Mouse (Mus musculus): Measurements from ENCODE around the gene 4933428G20Rik. TPM values are rescaled to one million over a fixed set of nuclear protein-coding genes. Genes with fewer than 3 reads are reported as not detected.

4933428G20Rik gene
- polyA plus RNA-seq, 1 experiment = 1.0 TPM

DNA sequence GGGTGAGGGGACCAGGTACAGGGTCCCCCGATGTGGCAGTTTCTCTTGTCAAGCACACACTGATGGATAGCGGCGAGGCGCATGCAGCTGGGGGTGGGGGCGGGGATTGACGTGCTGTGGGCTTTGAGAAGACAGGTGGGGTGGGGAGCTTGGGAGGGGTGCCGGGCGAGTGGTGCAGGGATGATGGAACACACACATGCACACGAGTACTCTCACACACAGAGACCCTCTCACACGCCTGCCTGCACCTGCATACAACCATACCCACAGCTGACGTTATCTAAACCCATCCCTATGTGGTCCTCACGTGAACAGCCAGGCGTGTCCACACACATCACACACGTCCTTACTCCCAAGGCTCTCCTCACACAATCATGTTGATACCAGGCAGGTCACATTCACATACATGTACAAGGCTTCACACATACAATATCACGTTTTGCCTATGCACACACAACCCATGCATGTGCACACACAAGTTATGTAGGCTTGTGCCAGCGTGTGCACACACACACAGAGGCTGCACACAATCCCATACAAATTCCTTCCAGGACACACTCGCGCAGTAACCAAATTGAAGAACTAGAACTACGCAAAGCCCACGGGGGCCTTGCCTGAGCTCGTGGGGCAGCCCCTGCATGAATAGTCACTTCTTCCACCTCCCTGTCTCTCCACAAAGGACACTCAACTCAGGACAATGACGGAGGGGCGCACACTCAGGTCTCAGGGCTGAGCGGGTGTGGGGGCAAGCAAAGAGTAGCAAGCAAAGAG is 9.8 kb upstream of the 4933428G20Rik start:
- H3K4me3 ChIP-seq = no peak overlapping the region
- H3K36me3 ChIP-seq (ENCODE audit: control insufficient read depth, insufficient read depth) = no peaks in the 10 kb centered on the region
- H3K27me3 ChIP-seq (ENCODE audit: control insufficient read depth, insufficient read depth, insufficient read length) = peaks cover 7% of the 10 kb centered on the region
- H3ac ChIP-seq (ENCODE audit: control insufficient read depth, insufficient read length) = no peak overlapping the region
- no peaks in the 10 kb centered on the region for H3K79me2 ChIP-seq (ENCODE audit: control insufficient read depth, insufficient read depth)
- no peak for TF ChIP-seq POLR2AphosphoS2 (IDR thresholded peaks at IDR 0.05; ENCODE audit: insufficient read length, low read depth)
- no peak for TF ChIP-seq TCF12 (IDR thresholded peaks at IDR 0.05; ENCODE audit: insufficient read depth, poor library complexity, severe bottlenecking)
- TF ChIP-seq TCF3 (IDR thresholded peaks at IDR 0.05; ENCODE audit: insufficient read length, low read depth) = no peak
- TF ChIP-seq POLR2A (IDR thresholded peaks at IDR 0.05; ENCODE audit: insufficient read length, low read depth) = no peak
- no peak overlapping the region for H3K4me2 ChIP-seq (ENCODE audit: low read depth)

DNA sequence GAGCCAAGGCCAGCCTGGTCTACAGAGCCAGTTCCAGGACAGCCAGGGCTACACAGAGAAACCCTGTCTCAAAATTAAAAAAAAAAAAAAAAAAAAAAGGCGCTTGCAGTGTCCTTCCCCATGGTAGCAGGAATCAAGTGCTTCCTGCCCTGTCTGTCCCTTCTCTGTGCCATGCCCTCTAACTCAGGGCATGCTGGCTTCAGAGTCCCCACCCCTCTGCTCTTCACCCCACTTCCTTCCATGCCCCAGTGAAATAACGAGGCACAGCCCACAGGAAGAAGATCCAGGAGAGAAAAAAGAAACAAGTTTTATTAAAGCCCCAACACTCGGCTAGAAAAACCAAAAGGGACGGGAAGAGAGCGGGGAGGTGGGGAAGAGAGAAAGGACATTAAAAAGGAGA is 8.9 kb upstream of the 4933428G20Rik start:
- Histone ChIP-seq H3K4me2 (ENCODE audit: low read depth) (no peak overlapping the region), H3K36me3 (ENCODE audit: control insufficient read depth, insufficient read depth) (no peaks in the 10 kb centered on the region), H3K4me3 (no peak overlapping the region), H3ac (ENCODE audit: control insufficient read depth, insufficient read length) (no peak overlapping the region), H3K79me2 (ENCODE audit: control insufficient read depth, insufficient read depth) (no peaks in the 10 kb centered on the region), H3K27me3 (ENCODE audit: control insufficient read depth, insufficient read depth, insufficient read length) (no peaks in the 10 kb centered on the region)
- no peak for TF ChIP-seq POLR2A (IDR thresholded peaks at IDR 0.05; ENCODE audit: insufficient read length, low read depth)
- no peak for TF ChIP-seq MYOD1 (IDR thresholded peaks at IDR 0.05; ENCODE audit: control insufficient read depth in 1 of 3, insufficient read length in 2 of 3, low read depth in 2 of 3)

DNA sequence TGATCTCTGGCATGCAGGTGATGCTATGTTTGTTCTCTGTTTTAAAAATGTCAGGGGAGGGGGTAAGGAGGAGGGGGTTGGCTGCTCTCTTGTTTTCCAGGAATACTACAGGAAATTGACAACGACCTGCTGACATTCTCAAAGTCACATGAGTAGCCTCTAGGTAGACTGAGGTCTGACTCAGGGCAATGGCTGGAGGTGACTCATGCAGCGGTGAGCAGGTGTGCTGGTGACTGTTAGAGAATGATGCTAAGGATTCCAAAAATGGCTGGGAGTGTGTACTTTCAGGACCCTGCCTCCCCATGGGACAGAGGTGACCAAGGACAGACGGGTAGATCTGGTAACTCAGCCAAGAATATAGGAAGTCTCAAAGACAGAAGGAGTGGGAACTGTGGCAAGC is 8.1 kb upstream of the 4933428G20Rik start:
- Histone ChIP-seq H3K4me3 (no peak overlapping the region), H3ac (ENCODE audit: control insufficient read depth, insufficient read length) (no peak overlapping the region), H3K79me2 (ENCODE audit: control insufficient read depth, insufficient read depth) (no peaks in the 10 kb centered on the region), H3K36me3 (ENCODE audit: control insufficient read depth, insufficient read depth) (no peaks in the 10 kb centered on the region), H3K4me2 (ENCODE audit: low read depth) (no peak overlapping the region), H3K27me3 (ENCODE audit: control insufficient read depth, insufficient read depth, insufficient read length) (no peaks in the 10 kb centered on the region)
- TF ChIP-seq MYOD1 (IDR thresholded peaks at IDR 0.05; ENCODE audit: control insufficient read depth in 1 of 3, insufficient read length in 2 of 3, low read depth in 2 of 3) (no peak), SRF (IDR thresholded peaks at IDR 0.05; ENCODE audit: control insufficient read depth, insufficient read length, low read depth) (no peak)

DNA sequence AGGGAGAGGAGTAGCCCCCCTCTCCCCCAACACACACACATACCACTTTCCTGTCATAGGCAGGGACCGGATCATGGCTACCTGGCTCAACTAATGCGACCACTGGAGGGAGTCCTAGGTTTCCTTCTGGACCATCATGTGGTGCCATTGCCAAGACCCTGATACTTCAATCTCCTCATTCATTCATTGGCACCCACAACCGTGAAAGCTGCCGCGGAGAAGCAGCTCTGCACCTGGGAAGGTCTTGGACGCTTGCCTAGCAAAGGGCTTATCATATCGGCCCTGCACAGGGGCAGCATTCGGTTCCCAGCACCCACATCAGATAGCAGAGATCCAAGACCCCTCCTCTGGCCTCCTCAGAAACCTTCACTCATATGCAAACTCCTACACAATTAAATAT is 6.2 kb upstream of the 4933428G20Rik start:
- H3K27me3 ChIP-seq (ENCODE audit: control insufficient read depth, insufficient read depth, insufficient read length) = no peaks in the 10 kb centered on the region
- no peak overlapping the region for H3K4me3 ChIP-seq
- TF ChIP-seq REST (IDR thresholded peaks at IDR 0.05; ENCODE audit: insufficient read depth, insufficient read length) = no peak
- TF ChIP-seq POLR2AphosphoS2 (IDR thresholded peaks at IDR 0.05; ENCODE audit: insufficient read length, low read depth) = no peak
- TF ChIP-seq CEBPB (IDR thresholded peaks at IDR 0.05; ENCODE audit: insufficient read depth, poor library complexity, severe bottlenecking) = no peak
- TF ChIP-seq MYOG (IDR thresholded peaks at IDR 0.05; ENCODE audit: control insufficient read depth in 1 of 3, insufficient read depth in 1 of 3, insufficient read length in 2 of 3, low read depth in 2 of 3) = no peak
- no peak for TF ChIP-seq USF1 (IDR thresholded peaks at IDR 0.05; ENCODE audit: low read depth)
- TF ChIP-seq POLR2A (IDR thresholded peaks at IDR 0.05; ENCODE audit: insufficient read length, low read depth) = no peak
- no peak for TF ChIP-seq MAX (IDR thresholded peaks at IDR 0.05; ENCODE audit: low read depth)
- TF ChIP-seq MYOD1 (IDR thresholded peaks at IDR 0.05; ENCODE audit: control insufficient read depth in 1 of 3, insufficient read length in 2 of 3, low read depth in 2 of 3) = no peak
- TF ChIP-seq TCF3 (IDR thresholded peaks at IDR 0.05; ENCODE audit: insufficient read length, low read depth) = no peak
- TF ChIP-seq E2F4 (IDR thresholded peaks at IDR 0.05; ENCODE audit: insufficient read depth) = no peak
- TF ChIP-seq TCF12 (IDR thresholded peaks at IDR 0.05; ENCODE audit: insufficient read depth, poor library complexity, severe bottlenecking) = no peak
- no peaks in the 10 kb centered on the region for H3K36me3 ChIP-seq (ENCODE audit: control insufficient read depth, insufficient read depth)
- H3ac ChIP-seq (ENCODE audit: control insufficient read depth, insufficient read length) = no peak overlapping the region
- H3K79me2 ChIP-seq (ENCODE audit: control insufficient read depth, insufficient read depth) = no peaks in the 10 kb centered on the region
- no peak overlapping the region for H3K4me2 ChIP-seq (ENCODE audit: low read depth)

DNA sequence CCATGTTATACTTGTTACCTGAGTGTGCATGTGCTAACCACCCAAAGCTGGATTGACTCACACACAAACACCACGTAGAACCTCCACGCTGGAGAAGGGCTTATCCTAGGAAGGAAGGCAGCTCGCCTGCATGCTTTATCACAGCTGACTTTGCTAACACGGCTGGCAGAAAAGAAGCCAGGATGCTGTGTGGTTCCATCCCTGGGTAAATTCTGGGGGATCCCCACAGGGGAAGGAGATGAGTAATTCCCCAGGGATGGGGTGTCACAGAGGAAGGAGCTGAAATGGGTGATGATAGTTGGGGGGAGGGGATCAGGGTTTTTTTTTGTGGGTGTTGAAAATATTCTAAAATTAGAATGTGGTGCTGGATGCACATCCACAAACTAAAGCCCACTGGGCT is 5.6 kb upstream of the 4933428G20Rik start:
- Histone ChIP-seq H3K79me2 (ENCODE audit: control insufficient read depth, insufficient read depth) (no peaks in the 10 kb centered on the region), H3K36me3 (ENCODE audit: control insufficient read depth, insufficient read depth) (no peaks in the 10 kb centered on the region), H3K27me3 (ENCODE audit: control insufficient read depth, insufficient read depth, insufficient read length) (no peaks in the 10 kb centered on the region), H3K4me3 (no peak overlapping the region), H3K4me2 (ENCODE audit: low read depth) (no peak overlapping the region), H3ac (ENCODE audit: control insufficient read depth, insufficient read length) (no peak overlapping the region)
- no peak for TF ChIP-seq TCF3 (IDR thresholded peaks at IDR 0.05; ENCODE audit: insufficient read length, low read depth)
- no peak for TF ChIP-seq REST (IDR thresholded peaks at IDR 0.05; ENCODE audit: insufficient read depth, insufficient read length)
- TF ChIP-seq POLR2AphosphoS2 (IDR thresholded peaks at IDR 0.05; ENCODE audit: insufficient read length, low read depth) = no peak
- TF ChIP-seq POLR2A (IDR thresholded peaks at IDR 0.05; ENCODE audit: insufficient read length, low read depth) = no peak
- no peak for TF ChIP-seq E2F4 (IDR thresholded peaks at IDR 0.05; ENCODE audit: insufficient read depth)

DNA sequence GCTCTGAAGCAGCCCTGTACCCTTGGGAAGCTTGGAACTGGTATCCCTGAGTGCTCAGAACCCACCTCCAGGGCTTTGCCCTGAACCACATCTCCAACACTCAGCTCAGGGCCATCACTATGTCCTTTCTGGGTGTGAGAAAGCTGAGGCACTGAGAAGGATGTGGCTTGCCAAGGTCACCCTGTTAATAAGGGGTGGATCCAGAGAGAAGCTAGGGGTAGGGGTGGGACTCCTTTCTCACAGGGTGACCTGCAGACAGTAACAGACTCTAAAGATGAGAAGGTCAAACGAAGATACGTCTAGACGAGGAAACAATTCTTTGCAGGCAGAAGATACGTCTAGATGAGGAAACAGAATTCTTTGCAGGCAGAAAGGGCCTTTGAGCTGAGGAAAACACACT is 2.7 kb upstream of the 4933428G20Rik start:
- Histone ChIP-seq H3ac (ENCODE audit: control insufficient read depth, insufficient read length) (no peak overlapping the region), H3K36me3 (ENCODE audit: control insufficient read depth, insufficient read depth) (no peaks in the 10 kb centered on the region), H3K79me2 (ENCODE audit: control insufficient read depth, insufficient read depth) (no peaks in the 10 kb centered on the region), H3K4me2 (ENCODE audit: low read depth) (no peak overlapping the region), H3K4me3 (no peak overlapping the region), H3K27me3 (ENCODE audit: control insufficient read depth, insufficient read depth, insufficient read length) (no peaks in the 10 kb centered on the region)
- no peak for TF ChIP-seq POLR2A (IDR thresholded peaks at IDR 0.05; ENCODE audit: insufficient read length, low read depth)
- no peak for TF ChIP-seq REST (IDR thresholded peaks at IDR 0.05; ENCODE audit: insufficient read depth, insufficient read length)
- no peak for TF ChIP-seq CEBPB (IDR thresholded peaks at IDR 0.05; ENCODE audit: insufficient read depth, poor library complexity, severe bottlenecking)
- TF ChIP-seq MYOD1 (IDR thresholded peaks at IDR 0.05; ENCODE audit: control insufficient read depth in 1 of 3, insufficient read length in 2 of 3, low read depth in 2 of 3) = no peak
- no peak for TF ChIP-seq MAX (IDR thresholded peaks at IDR 0.05; ENCODE audit: low read depth)
- no peak for TF ChIP-seq SRF (IDR thresholded peaks at IDR 0.05; ENCODE audit: control insufficient read depth, insufficient read length, low read depth)
- no peak for TF ChIP-seq TCF3 (IDR thresholded peaks at IDR 0.05; ENCODE audit: insufficient read length, low read depth)
- TF ChIP-seq MYOG (IDR thresholded peaks at IDR 0.05; ENCODE audit: control insufficient read depth in 1 of 3, insufficient read depth in 1 of 3, insufficient read length in 2 of 3, low read depth in 2 of 3) = no peak
- no peak for TF ChIP-seq POLR2AphosphoS2 (IDR thresholded peaks at IDR 0.05; ENCODE audit: insufficient read length, low read depth)
- no peak for TF ChIP-seq USF1 (IDR thresholded peaks at IDR 0.05; ENCODE audit: low read depth)
- no peak for TF ChIP-seq E2F4 (IDR thresholded peaks at IDR 0.05; ENCODE audit: insufficient read depth)

Data from myocyte (in vitro differentiated cells).